Mouse (Mus musculus): ENCODE results near the gene Kdm5a. TPM values are rescaled to one million over a fixed set of nuclear protein-coding genes. Genes with fewer than 3 reads are reported as not detected.

Gene Kdm5a
- total RNA-seq, 2 experiments from 2014 or later: 46.0 to 47.5 TPM

GRCm38 (mm10) chr6:120469770-120470169, 105.8 kb downstream of the Kdm5a start:
- intact Hi-C loops (cut with DNase I): no loop called here
- no peak for DNase-seq

DNA sequence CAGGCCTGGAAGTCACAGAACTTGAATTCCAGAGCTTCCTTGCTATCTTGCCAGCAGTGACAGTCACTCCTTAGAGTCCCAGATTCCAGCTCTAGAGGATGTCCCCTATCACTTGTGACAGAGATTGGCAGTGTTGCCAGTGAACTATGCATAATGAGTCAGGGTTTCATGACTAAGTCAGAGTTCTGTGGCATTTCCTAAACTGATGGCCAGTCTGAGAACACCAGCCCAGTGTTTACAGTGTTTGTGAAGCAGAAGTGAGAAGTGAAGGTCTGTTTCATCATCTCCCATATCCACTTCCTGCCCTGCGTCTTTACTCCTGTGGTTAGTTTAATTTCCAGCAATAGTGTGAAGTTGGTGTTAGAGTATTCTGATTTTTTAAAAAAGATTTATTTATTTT, 106.7 kb downstream of the Kdm5a start:
- DNase-seq: peak in 1 of 2 experiments; percentile 13
- intact Hi-C loops (cut with DNase I): no loop called here

- DNase-seq: peak in 1 of 2 experiments; percentile 16
- intact Hi-C loops (cut with DNase I): no loop called here
These were observed 108.1 kb downstream of the Kdm5a start for GRCm38 (mm10) chr6:120471991-120472441.

GRCm38 (mm10) chr6:120472455-120473140, 108.7 kb downstream of the Kdm5a start:
- intact Hi-C loops (cut with DNase I): no loop called here
- no peak for DNase-seq

- intact Hi-C loops (cut with DNase I): no loop called here
- peak; percentile 30 to 32 for DNase-seq
These were observed 109.5 kb downstream of the Kdm5a start for GRCm38 (mm10) chr6:120473427-120473826.

DNA sequence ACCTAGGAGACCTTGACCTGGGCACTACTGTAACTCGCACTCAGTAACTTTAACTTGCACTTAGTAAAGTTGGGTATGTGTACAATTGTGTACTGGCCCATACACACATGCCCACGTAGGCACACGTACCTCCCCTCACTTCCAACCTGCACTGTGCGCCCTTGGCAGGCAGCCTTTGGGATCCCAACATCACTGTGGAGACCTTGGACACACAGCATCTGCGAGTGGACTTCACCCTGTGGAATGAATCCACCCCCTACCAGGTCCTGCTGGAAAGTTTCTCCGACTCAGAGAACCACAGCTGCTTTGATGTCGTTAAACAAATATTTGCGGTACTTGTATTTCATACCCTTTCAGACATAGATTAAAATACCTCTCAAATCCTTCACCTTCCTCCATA, 111.4 kb downstream of the Kdm5a start:
- intact Hi-C loops (cut with DNase I): no loop called here
- DNase-seq: no peak

GRCm38 (mm10) chr6:120479302-120479701, 115.4 kb downstream of the Kdm5a start:
- intact Hi-C loops (cut with DNase I): no loop called here
- peak in 1 of 2 experiments; percentile 15 for DNase-seq

DNA sequence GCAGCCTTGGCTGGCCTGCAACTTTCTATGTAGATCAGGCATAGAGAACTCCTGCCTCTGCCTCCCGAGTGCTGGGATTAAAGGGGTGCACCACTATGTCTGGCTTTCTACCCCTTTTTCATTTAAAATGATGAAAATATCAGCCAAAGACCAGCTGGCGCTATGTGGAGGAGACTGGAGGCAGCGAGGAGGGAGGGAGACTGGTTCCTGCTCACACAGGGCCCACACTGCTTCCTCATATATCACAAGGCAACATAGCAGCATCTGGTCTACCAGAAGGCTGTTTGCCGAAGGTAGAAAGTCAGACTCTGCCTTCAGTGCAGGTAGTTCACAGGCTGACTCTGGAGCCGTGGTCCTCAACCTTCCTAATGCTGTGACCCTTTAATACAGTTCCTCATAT, 116.4 kb downstream of the Kdm5a start:
- intact Hi-C loops (cut with DNase I): loop anchor here (10.0 kb wide), 1 partner anchor 1116 kb away; no protein-coding TSS in a partner anchor
- DNase-seq: no peak

- DNase-seq: peak in 1 of 2 experiments; percentile 34
- intact Hi-C loops (cut with DNase I): loop anchor here (10.0 kb wide), 1 partner anchor 1117 kb away; no protein-coding TSS in a partner anchor
These were observed 117.6 kb downstream of the Kdm5a start for GRCm38 (mm10) chr6:120481538-120481937.

GRCm38 (mm10) chr6:120482021-120482420, 118.1 kb downstream of the Kdm5a start:
- intact Hi-C loops (cut with DNase I): loop anchor here (2.0 to 10.0 kb wide), 2 partner anchors 43 to 1117 kb away; no protein-coding TSS in a partner anchor
- no peak for DNase-seq

- intact Hi-C loops (cut with DNase I): loop anchor here (2.0 to 10.0 kb wide), 2 partner anchors 44 to 1118 kb away; no protein-coding TSS in a partner anchor
- DNase-seq: peak in 1 of 2 experiments; percentile 12
These were observed 118.8 kb downstream of the Kdm5a start for GRCm38 (mm10) chr6:120482756-120483155.

- intact Hi-C loops (cut with DNase I): loop anchor here (2.0 to 10.0 kb wide), 2 partner anchors 44 to 1118 kb away; no protein-coding TSS in a partner anchor
- DNase-seq: peak; percentile 54 to 75
These were observed 119.3 kb downstream of the Kdm5a start for GRCm38 (mm10) chr6:120483211-120483626.

DNA sequence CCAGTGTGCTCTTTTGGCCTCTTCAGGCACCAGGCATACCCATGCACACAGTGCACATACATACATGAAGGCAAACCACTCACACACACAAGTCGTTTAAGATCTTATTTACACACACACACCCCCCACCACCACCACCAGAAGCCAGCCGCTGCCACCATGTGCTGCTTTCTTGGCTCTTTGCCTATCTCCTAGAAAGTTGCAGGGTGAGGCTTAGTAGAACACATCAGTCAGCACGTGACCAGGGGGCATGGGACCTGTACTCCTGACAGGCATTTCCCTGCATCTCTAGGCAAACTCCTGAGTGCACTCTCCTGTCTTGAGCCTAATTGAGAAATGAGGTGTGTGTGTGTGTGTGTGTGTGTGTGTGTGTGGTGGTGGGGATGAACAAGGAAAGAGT, 121.1 kb downstream of the Kdm5a start:
- DNase-seq: no peak
- intact Hi-C loops (cut with DNase I): loop anchor here (10.0 kb wide), 1 partner anchor 1120 kb away; no protein-coding TSS in a partner anchor

GRCm38 (mm10) chr6:120486051-120486510, 122.2 kb downstream of the Kdm5a start:
- DNase-seq: peak in 1 of 2 experiments; percentile 9
- intact Hi-C loops (cut with DNase I): loop anchor here (10.0 kb wide), 1 partner anchor 1121 kb away; no protein-coding TSS in a partner anchor

- intact Hi-C loops (cut with DNase I): loop anchor here (10.0 kb wide), 1 partner anchor 1124 kb away; no protein-coding TSS in a partner anchor
- DNase-seq: no peak
These were observed 124.7 kb downstream of the Kdm5a start for GRCm38 (mm10) chr6:120488647-120489046.

- intact Hi-C loops (cut with DNase I): loop anchor here (10.0 kb wide), 1 partner anchor 1125 kb away; no protein-coding TSS in a partner anchor
- no peak for DNase-seq
These were observed 125.5 kb downstream of the Kdm5a start for GRCm38 (mm10) chr6:120489461-120489860.

DNA sequence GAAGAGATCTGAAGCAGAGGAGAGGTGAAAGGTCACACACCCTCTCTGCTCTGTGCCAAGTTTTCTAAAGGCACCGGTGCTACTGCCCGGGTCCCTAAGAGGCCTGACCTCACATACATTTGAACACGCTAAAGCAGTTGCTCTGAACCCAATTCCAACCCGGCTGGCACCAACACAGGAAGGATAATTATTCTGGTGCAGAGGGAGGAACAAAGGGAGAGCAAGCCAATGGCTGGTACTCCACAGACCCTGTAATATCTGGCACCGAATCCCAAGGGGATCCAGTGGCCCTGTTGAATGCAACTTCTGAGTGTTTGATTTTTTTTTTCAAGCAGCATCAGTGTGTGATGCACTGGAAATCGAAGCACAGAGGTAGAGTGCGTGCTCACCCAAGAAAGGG, 127.1 kb downstream of the Kdm5a start:
- intact Hi-C loops (cut with DNase I): no loop called here
- DNase-seq: no peak

DNA sequence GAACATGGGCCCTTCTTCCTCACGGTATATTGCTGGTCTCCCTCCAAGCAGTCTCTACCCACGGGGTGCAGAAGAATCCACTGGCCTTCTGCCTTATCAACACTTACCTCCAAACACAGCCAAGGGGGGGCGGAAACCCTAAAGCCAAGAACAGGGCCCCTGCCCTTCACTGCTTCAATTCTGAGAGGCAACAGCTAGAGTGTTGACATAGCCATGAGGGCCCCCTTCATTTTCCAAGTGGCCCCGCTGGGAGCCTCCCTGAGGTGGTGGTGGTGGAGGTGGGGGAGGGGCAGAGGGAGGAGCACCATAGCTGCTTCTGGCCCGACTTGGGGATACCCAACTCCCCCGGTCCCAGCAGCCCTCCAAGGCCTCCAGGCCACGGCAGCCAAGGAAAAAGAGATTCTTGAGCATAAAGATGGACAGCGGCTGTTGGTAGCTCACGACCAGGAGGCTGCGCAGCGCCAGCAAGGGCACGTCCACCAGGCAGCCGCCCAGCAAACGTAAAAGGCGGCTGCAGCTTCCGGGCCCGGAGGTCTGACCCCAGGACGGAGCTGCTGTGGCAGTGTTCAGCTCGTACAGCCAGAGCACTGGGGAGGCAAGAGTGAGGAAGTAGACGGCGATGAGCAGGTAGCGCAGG, 128.1 kb downstream of the Kdm5a start:
- no peak for DNase-seq
- intact Hi-C loops (cut with DNase I): no loop called here

DNA sequence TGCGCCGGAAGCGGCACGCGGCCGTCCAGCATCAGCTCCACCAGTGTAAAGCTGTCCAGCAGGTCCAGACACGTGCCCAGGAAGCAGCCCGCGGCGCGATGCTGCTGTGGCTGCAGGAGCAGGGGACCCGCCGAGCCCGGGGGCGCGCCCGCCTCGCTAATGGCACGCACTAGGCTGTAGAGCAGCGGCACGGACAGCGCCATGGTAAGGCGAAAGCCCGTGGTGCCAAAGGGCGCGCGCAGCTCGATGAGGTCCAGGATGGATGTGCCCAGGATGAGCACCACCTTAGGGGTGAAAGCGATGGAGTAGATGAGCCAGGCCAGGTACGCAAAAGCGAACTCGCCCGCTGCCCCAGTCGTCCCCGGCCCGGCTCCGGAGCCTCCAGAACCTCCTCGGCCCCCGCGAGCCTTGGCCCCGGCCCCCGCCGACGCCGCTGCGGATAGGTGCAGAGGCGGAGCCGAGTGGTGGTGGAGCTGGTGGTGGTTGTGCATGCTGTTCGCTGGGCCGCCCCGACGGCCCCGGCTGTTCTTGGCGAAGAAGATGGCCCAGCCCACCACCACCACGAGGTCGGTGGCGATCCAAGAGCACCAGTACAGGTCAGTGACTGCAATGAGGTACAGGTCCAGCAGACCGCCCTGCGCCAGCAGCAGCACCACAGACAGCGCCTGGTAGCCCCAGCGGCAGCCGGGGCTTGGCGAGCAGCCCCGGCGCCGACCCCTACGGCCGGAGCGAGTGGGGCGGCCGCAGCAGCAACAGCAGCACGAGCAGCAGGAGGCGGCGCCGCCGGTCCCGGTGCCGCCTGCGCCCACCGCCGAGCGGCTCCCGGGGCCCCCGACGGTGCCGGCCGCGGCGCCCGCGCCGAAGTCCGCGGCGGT, 128.8 kb downstream of the Kdm5a start:
- intact Hi-C loops (cut with DNase I): no loop called here
- peak; percentile 19 to 47 for DNase-seq

Data from heart, postnatal 10 days (tissue).